Mouse (Mus musculus): ENCODE data around the gene Ascc2.

The Ascc2 gene

DNA sequence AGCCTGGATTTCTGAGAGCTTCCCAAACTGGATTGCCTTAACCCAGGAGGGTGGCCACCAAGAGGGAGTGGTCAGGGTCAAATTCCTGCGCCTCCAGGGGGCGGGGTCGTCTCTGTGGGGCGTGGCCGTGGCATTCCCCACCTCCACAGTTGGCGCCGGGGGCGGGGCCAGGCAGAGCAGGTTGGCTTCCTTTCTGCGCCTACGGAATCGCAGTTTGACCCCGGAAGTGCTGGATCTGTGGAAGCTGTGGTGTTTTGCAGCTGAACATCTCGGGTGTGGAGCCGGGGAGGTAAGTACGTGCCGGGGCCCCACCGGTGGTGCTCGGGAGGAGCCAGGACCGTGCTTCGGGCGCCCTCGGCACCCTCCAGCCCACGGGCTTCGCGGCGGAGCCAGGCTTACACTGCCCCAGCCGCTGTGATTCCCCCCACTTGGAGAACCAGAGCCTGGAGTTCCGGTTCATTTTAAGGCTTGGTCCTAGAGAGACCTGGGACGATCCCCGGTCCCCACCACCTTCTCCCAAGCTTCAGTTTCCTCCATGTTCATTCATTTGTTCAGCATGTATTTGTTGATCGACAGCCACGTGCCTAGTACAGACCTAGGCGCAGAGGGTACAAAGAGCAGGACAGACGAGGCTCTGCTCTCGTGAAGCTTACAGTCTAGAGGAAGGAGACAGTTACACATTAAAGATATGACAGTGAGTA, at the start of gene Ascc2:
Ascc2 (plus strand) TSS at position 214 of the 701 bp plus-strand sequence.
- peak; percentile 92 for DNase-seq (ENCODE audit: low read depth, low spot score)

DNA sequence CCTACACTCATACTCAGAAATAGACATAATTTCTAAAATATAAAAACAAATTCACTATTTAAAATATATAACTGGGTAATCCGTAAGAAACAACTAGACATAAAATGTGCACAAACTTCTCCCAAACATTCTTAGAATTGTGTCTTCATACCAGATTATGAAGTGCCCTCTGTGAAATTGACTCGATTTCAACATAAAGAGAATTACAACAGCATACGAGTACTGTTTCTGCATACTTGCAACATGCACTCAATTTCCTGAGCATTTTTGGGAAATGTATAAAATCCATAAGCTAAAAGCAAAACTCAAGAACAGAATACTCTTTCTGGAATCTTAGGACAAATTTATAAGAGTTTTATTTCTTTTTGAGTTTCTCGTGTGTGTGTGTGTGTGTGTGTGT, 45.7 kb upstream of the Ascc2 start:
- DNase-seq (ENCODE audit: low read depth, low spot score) = no peak

DNA sequence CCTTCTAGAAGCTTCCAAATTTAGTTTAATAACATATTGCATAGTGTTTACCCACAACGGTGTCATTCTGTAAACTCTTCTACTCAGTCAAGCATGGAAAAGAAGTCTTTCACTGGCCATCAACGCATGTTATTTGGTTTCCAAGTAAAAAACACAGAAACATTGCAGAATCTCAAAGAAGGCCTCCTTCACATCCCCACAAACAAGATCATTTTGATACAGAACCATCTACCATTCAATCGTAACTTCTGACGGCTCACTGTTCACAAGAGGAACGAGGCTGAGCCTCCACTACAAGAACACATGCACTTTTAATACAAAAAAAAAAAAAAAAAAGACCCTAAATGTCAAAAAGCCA, 44.1 kb upstream of the Ascc2 start:
- DNase-seq (ENCODE audit: low read depth, low spot score) = no peak

DNA sequence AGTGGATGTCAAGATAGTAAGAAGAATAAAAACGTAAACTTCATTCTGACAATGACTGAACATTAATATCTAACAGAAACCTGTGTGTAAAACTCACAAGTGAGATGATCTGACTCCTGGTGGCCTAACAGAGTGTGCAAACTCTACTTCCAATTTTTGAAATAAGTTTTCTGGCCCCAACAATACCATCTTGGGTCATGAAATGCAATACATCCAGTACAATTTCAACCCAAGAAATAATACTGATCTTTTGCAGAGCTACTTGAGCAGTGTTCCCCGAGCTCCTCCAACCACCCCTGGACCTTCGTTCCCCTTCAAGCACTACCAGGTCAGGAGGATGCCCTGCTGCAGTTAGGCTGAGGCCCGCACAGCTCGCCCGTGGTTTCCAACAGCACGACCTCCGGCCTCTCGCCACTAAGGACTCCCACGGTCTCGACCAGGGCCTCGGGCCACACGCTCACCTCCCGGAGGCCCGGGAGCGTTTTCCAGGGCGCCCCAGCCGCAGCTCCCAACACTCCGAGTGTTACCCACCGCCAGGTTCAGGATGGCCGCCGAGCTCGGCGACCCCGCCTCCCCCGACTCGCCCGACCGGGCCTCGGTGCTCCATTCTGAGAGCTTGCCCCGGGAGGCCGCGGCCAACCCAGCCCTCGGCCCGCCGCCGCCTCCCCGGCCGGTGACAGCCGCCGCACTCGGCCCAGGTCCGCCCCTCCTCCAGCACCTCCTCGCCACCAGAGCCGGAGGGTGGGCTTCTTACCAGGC, 43.5 kb upstream of the Ascc2 start:
- peak; percentile 44 for DNase-seq (ENCODE audit: low read depth, low spot score)

DNA sequence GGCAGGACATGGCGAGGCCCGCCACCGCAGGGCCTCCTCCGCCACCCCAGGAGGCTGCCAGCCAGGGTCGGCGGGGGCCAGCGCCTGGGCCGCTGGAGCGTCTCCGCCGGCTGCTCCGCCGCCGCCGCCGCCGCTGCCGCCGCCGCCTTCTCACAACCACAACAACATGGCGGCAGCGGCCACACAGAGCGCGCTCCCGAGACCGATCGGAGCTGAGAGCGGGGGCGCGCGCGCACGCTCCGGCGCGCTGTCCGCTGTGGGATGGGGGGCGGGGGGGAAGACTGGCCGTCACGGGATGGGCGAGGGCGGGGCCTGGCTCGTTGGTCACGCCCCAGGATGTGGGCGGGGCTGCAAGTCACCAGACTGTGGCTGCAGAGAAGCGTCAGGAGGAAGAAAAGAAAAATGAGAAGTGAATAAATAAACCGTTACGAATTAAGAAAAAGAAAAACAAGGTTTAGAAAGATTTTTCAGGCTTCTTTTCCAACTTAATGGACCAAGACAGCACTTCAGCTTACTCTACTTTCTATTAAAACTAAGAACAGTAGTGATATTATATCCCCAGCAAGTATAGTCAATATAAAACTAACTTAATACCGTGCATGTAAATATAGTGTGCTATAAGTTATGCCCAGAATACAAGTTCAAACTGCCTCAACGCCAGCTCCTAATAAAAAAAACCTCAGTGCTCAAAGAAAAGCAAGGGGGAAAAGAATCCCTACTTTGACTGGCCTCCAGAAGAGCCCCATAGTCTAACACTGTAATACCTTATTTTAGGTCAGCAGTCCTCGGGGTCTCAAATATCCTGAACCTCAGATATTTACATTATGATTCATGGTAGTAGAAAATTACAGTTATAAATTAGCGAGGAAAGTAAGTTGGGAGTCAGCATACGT, 42.7 kb upstream of the Ascc2 start, which contains the start of gene Mtmr3:
Mtmr3 (minus strand) TSS at position 256 of the 893 bp plus-strand sequence.
- peak; percentile 91 for DNase-seq (ENCODE audit: low read depth, low spot score)

DNA sequence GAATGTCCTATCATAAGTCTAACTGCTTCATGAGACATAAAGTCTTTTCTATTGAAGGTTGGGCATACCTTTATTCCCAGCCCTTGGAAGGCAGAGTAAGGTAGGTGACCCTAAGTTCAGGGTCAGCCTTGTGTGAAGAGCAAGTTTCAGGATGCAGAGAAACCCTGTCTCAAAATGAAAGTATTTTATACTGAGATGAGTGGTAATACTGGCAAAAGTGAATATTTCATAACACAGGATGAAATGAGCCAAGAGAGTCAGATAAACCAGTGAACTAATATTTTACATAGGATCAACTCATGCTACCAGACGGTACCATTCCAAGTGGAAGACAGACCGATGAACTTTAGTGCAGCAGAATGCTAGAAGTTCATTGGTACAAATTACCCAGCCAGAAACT, 39.1 kb upstream of the Ascc2 start:
- no peak for DNase-seq (ENCODE audit: low read depth, low spot score)

DNA sequence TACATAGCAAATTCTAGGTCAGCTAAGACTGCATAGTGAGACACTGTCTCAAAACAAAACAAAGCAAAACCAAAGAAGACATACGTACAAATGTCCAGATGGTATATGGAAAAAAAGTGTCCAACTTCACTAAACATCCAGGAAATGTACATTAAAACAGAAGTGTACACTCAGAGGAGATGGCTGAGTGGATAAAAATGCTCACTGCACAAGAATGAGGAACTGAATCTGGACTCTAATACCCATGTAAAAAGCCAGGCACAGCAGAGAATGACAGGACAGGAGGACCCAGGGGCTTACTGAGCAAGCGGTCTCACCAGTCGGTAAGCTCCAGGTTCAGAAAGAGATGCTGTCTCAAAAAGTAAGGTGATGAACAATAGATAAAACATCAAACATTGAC, 37.6 kb upstream of the Ascc2 start:
- no peak for DNase-seq (ENCODE audit: low read depth, low spot score)

DNA sequence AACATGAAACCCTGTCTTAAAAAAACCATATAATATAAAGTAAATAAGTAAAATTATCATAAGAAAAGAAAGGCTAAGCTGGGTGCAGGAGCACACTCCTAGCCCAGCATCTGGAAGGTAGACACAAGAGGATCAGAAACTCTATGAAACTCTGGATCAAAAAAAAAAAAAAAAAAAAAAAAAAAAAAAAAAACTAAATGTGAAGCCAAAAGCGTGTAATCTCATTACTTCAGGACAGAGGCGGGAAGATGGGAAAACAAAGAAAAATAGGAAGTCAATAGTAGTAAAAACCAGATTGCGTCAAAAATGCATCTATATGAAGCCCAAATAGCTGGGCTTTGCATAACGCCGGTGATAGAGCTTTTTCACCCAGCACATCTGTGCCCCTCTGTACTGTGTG, 35.7 kb upstream of the Ascc2 start:
- DNase-seq (ENCODE audit: low read depth, low spot score) = no peak

DNA sequence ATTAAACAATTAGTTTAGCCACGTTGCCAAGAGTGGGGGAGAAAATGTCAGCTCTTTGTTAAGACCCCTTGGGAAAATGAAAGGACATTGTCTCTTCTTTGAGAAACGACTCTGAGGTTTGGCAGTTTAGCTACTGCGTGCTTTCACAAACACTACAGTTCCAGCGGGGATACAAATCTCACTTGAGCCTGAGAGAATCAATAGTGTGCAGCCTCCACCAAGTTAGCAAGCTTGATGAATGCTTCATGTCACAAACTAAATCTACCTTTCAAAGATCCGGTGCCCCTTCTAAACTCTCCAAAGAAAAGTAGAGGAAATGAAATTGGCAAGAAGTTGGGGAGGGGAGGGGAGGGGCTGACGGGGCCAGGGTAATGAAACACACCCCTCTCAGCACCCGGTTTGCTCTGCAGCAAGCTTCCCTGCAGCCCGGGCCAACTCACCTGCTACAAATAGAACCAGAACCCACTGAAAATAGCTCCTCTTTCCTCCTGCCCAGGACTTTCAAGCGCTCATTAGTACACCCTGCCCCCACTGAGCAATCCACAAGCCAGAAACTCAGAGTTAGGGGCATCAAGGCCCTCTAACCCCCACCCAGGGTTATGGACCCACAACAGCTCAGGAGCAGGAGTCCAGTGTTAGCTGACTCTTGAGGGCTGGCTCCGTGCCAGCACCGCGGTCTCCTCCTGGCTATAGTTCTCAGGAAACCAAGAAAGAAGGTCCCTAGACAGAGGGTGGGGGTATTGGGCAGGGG, 34.7 kb upstream of the Ascc2 start:
- no peak for DNase-seq (ENCODE audit: low read depth, low spot score)

DNA sequence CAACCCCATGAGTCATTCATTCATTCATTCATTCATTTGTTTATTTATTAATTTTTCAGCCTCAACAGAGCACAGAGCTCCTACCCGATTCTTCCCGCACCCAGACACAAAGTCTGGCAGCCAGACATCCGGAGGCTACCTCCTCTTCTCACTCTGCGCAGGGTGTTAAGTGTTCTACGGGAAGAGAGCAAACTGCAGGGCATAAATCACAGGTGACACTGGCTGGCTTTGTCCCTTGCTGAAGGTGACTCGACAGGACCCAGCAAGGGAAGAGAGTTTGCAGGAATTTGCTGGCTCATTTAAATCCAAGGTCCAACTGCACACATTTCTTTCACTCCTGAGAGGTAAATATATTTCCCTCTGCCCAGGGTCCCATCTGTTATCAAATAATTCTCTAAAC, 33.1 kb upstream of the Ascc2 start:
- DNase-seq (ENCODE audit: low read depth, low spot score) = no peak

DNA sequence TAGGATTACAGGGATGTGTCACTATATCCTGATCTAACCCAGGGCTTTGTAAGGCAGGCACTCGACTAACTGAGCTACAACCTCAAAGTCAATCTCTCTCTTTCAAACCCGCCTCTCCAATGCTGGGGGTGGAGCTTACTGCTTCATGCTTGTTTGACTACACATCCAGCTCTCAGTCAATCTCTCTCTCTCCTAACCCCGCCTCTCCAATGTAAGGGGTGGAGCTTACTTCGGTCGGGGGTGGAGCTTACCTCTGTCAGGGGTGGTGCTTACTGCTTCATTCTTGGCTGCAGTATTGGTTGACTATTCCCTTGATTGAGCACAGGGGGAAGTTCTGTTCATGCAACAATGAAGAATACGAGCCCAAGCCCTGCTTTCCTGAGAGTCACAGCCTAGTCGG, 32.1 kb upstream of the Ascc2 start:
- peak; percentile 68 for DNase-seq (ENCODE audit: low read depth, low spot score)

DNA sequence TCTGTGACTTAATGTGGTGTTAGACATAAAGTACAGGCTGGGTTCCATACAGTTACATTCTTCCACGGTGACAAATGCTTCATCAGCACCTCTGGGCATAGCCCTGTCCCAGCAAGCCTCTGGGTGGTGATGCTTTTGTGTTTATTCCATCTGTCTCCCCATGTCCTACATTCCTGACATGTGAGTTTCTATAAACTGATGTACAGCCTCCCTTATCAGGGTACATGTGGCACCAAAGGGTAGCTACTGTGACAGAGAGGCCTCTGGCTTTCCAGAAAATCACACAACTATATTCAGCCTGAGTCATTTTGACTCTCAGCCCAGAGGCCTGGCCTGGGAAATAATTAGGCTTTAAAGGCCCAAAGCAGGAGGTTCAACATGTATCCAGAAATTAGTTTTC, 31.0 kb upstream of the Ascc2 start:
- DNase-seq (ENCODE audit: low read depth, low spot score) = peak; percentile 81

DNA sequence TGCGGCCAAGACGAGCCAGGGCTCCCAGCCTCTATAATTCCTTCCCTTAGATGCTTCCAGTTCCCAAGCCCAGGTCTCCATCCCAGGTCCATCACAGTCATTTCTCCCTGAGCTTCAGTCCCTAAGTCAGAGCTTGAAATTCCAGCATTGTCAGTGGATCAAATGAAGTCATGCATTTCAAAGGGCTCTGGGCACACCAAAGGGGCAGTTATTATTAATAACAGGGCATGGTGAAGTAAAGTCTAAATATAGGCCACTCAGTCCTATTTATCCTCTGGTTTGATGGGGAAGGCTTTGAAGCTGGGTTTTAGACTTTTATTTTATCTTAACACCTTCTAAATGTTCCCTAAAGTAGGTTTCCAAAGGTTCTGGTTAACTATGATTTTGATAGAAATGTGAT, 25.6 kb upstream of the Ascc2 start:
- no peak for DNase-seq (ENCODE audit: low read depth, low spot score)

DNA sequence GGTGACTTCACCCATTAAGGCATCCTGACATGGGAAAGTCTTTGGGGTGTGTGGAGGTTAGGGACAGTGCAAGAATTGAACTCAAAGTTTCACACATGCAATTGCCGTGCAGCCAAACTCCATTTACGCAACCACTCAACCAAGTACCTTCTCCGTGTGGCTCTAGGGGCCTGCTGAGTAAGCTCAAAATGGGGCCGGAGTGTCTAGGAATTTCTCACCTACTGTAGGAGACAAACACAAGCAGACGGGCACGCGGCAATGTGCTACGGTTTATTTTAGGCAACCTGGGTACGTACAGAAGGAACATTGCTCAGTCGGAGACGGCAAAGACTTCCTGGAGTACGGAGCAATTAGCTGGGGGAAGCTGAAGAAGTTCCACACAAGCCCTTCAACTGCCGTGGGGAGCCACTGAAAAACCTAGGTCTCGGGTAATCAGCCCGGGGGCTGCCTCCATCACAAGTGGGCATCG, 17.5 kb upstream of the Ascc2 start, which contains the start of gene Gm11032:
Gm11032 (plus strand) TSS at position 51 of the 469 bp plus-strand sequence.
- DNase-seq (ENCODE audit: low read depth, low spot score) = no peak

DNA sequence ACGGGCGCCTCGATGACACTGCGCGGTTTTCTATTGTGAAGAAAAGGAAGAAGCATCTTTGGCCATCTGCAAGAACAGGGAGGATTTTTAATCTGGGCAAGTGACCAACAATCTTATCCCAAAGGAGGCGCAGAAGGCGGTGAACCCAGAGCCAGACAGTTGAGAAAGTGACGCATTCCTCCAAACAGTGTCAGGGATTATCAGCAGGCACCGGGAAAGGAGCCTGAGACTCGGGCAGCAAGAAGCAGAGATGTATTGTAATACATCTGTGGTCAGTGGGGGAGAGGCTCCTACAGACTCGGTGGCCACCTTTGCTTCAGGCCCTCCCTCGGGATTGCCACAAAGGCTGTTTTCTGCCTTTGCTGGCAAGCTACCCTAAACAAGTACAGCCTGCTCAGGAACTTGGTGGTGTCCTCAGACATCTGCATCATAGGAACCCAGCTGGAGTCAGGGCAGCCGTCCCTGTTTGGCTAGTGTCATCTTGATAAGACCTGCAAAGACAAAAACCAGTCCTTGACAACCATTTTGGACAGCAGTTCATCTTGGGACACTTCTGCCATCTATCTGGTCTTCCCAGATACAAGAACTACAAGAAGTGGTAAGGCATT, 16.9 kb upstream of the Ascc2 start:
- no peak for DNase-seq (ENCODE audit: low read depth, low spot score)

DNA sequence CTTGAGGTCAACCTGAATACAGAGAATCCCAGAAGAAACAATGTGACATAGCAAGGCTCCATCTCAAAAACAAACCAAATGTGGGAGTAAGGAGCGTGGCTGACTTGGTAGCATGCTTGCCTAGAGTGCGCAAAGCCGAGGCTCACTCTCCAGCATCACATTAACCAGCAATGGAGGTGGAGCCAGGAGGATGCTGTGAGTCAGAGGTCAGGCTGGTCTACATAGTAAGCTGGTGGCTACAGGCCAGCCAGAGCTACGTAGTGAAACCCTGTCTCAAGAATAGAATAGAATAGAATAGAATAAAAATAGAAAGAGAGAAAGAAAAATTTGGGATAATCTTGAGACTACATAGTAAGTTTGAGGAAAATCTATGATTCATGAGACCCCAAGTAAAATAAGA, 15.7 kb upstream of the Ascc2 start:
- DNase-seq (ENCODE audit: low read depth, low spot score) = peak; percentile 71

DNA sequence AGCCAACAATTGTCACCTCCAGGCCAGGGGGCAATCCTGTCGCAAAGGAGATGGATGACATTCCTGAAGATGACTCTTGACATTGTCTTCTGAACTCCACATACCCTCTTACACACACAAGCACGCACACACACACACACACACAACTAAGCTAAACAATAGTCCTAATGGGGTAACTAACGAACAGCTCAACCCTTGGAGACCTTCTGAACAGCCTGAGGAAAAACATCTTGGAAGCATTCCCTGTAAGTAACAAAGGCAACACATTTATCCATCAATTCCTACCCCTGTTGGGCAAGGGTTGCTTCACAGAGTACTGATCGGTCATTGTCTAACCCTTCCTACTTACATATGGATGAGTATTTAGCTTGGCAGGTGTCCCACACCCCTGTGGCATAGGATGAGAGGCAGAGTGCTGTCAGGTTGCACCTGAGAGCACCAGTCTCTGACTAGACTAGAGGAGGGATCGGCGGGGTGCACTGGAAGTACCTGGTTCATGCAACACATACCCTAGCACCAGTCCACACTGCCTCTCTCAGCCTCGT, 15.0 kb upstream of the Ascc2 start:
- no peak for DNase-seq (ENCODE audit: low read depth, low spot score)

DNA sequence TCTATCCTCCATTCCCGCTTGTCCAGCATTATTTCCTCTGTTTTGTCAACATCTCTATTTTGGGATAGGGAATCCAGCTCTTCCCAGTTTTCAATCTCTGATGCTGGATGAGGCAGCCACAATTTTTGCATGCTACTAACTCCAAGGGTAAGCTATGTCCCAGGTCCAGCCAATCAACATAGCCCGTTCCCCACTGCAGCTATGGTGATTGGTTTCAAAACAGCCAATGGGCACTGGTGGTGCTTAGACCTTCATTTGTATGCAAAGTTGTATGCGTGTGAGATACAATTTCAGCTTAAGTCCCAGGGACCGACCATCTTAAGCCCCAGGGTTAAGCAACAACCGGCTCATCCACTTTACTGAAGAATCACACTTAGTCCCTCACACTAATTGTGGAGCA, 14.6 kb upstream of the Ascc2 start:
- no peak for DNase-seq (ENCODE audit: low read depth, low spot score)

DNA sequence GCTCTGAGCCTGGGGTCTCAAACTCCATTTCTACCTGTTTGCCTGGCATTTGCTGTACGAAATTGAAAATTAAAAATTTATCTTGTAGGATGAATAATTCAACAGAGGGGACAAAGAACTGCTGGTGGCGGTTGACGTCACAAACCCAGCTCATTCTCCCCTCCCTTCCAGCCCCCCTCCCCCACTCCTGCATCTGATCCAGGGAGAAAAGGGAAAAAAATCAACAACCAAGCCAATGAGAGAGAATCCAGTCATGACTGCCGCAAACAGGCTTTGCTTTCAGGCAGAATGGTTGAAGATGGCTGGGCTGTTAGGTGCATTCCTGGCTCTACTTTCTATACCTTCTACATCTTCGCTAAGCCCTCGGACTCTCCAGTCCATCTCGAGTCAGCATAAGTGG, 11.6 kb upstream of the Ascc2 start:
- no peak for DNase-seq (ENCODE audit: low read depth, low spot score)

DNA sequence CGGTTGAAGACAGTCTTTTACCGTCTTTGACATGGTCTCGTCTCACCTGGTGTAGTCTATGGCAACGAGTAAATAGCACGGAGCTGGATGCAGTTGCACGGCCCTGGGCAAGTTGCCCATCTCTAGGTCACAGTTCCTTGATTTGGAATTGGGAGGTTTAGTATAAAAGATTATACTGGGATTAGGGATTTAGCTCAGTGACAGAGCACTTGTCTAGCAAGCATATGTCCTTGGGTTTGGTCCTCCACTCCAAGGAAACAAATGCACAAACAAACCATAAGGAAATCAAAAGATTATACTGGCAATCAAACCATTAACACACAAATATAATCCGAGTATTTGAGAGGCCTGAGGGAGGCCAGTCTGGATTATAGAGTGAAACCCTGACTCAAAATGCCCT, 9.9 kb upstream of the Ascc2 start:
- DNase-seq (ENCODE audit: low read depth, low spot score) = no peak

DNA sequence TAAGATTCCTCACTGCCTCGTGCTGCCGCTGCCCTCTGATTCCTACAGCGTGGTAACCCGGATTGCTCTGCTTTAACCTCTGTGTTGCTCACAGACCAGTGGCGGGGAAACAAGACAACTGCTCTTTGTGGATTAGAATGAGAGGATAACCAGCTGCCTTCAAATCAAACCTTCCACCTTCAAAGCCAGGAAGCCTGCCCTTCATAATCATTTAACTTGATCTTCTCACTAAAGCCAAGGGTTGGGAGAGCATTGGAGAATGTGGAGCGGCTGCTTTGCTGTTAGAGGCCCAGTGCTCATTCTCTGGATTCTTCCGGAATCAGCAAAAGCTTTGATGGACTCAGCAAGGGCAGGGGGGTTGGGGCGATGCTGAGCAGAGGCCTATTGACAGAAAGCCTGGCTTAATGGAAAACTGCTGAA, 7.7 kb upstream of the Ascc2 start:
- DNase-seq (ENCODE audit: low read depth, low spot score) = no peak

Measured in 3T3-L1 (cell line).